Mouse (Mus musculus) heart, postnatal 0 days (tissue): ENCODE results near the gene Grm8. TPM values are rescaled to one million over a fixed set of nuclear protein-coding genes. Genes with fewer than 3 reads are reported as not detected.

ENCODE experiments used
- ATAC-seq: fragments of 200-750 bp; cut with Nextera tagmentation; 2 replicates; pipeline ENCODE4 v1.8.0; 2017; ENCODE audit warnings: low read depth, moderate number of reproducible peaks, moderate library complexity; ENCODE audit not compliant: insufficient read depth
- DNase-seq: peaks from one replicate; pipeline ENCODE4 v3.0.0-alpha.2; 2016; ENCODE audit warnings: low spot score
- H3K27ac ChIP-seq: fragments of 300-500 bp; sonication (generic); 2 replicates; pipeline ENCODE4 v1.5.1; 2014; ENCODE audit warnings: low read depth, mild to moderate bottlenecking
- H3K27me3 ChIP-seq: fragments of 300-500 bp; sonication (generic); 2 replicates; pipeline ENCODE4 v1.6.1; 2014; ENCODE audit warnings: low read length, mixed read lengths; ENCODE audit not compliant: control insufficient read depth, insufficient read depth
- H3K36me3 ChIP-seq: fragments of 300-500 bp; sonication (generic); replicated peaks from 2 replicates; pipeline ENCODE4 v1.6.1; 2014; ENCODE audit warnings: low read length, mixed read lengths; ENCODE audit not compliant: control insufficient read depth, insufficient read depth
- H3K4me1 ChIP-seq: fragments of 300-500 bp; sonication (generic); 2 replicates; pipeline ENCODE4 v1.6.1; 2014; ENCODE audit warnings: antibody characterized with exemption; ENCODE audit not compliant: control insufficient read depth, insufficient read depth
- H3K4me2 ChIP-seq: fragments of 300-500 bp; sonication (generic); 2 replicates; pipeline ENCODE4 v1.6.1; 2014; ENCODE audit warnings: low read depth, mild to moderate bottlenecking, low read length, moderate library complexity
- H3K4me3 ChIP-seq: fragments of 300-500 bp; sonication (generic); 2 replicates; pipeline ENCODE4 v1.5.1; 2014; ENCODE audit warnings: low read depth, low read length
- H3K9ac ChIP-seq: fragments of 300-500 bp; sonication (generic); replicated peaks from 2 replicates; pipeline ENCODE4 v1.6.1; 2014; ENCODE audit warnings: low read depth, low read length, mixed read lengths
- H3K9me3 ChIP-seq: fragments of 300-500 bp; sonication (generic); replicated peaks from 2 replicates; pipeline ENCODE4 v1.6.1; 2016; ENCODE audit warnings: low read length; ENCODE audit not compliant: control insufficient read depth
- CTCF ChIP-seq: IDR thresholded peaks from 2 replicates; pipeline ENCODE4 v1.5.1; 2016; ENCODE audit warnings: antibody characterized with exemption, control low read depth, low read depth
- EP300 ChIP-seq: IDR thresholded peaks from 2 replicates; pipeline ENCODE4 v1.6.1; 2016; ENCODE audit warnings: antibody characterized with exemption, low read depth
- WGBS: fragments of 180-500 bp; shearing (Covaris S2); extraction: QIAGEN DNeasy Blood & Tissue Kit; methylation state at CpG from one replicate; pipeline ENCODE4 v1.1.7; 2014; 5-methylcytosine and 5-hydroxymethylcytosine counted together
- polyA plus RNA-seq: library from polyadenylated mRNA; unstranded; fragments of >200 nt; fragmentation: Nextera tagmentation; extraction: Ambion mirVana; gene quantifications from 2 replicates; pipeline ENCODE4 v1.2.1, GENCODE M21; 2015
- total RNA-seq: library from RNA; depleted of rRNA; stranded (reverse); fragments of >200 nt; gene quantifications from 2 replicates; pipeline ENCODE4 v1.2.3, GENCODE M21; 2014; ENCODE audit warnings: low replicate concordance

The Grm8 gene
- total and polyA plus RNA-seq, 2 experiments from 2014 or later, result not detected

DNA sequence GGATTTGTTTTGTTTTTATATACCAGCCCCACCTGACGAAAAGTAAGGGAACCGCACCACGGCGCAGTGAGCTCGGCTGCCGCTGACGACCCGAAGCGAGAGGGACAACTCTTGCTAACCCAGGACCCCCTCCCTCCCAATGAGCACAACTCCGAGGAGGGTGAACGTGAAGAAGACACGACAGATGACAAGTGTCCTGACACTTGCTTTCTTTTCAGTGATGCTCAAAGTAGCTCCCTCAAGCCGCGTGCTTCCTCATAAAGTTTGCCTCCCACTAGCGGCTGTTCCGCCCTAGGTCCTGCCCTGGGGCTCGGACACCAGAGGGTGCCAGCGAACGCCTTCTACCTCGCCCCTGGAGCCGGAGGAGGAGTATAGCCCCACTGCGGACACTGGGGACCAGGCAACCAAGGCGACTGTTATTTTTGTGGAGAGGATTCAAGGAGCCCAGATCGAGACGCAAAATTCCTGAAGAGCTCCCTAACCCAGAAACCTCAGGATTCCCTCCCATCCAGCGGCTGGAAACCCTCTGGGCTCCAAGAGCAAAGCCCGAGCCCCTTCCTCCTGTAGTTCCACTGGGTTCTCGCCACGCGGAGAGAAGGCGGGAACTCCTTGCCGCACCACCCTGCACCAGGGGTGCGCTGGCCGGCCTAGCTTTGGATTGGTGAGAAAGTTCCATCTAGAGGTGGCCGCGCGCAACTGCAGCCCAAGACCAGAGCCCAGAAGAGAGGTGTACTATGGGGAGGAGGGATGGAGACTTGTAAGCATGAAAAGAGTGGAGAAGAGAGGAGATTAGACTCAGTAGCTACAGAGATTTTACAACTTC is 644 bp upstream of the Grm8 start:
- Histone ChIP-seq H3K4me1 (peaks cover 9% of the 10 kb centered on the region), H3K9ac (no peak overlapping the region), H3K4me3 (peak overlapping the region; percentile 58), H3K9me3 (no peaks in the 10 kb centered on the region), H3K4me2 (peak overlapping the region; percentile 97), H3K36me3 (no peaks in the 10 kb centered on the region), H3K27me3 (peaks cover 55% of the 10 kb centered on the region), H3K27ac (no peak overlapping the region)
- peak; percentile 58 for DNase-seq
- TF ChIP-seq EP300 (no peak), CTCF (peak; percentile 78)
- ATAC-seq, result peak; percentile 84
- WGBS, result under 1% methylated on average over 37 of the region's 37 CpGs

DNA sequence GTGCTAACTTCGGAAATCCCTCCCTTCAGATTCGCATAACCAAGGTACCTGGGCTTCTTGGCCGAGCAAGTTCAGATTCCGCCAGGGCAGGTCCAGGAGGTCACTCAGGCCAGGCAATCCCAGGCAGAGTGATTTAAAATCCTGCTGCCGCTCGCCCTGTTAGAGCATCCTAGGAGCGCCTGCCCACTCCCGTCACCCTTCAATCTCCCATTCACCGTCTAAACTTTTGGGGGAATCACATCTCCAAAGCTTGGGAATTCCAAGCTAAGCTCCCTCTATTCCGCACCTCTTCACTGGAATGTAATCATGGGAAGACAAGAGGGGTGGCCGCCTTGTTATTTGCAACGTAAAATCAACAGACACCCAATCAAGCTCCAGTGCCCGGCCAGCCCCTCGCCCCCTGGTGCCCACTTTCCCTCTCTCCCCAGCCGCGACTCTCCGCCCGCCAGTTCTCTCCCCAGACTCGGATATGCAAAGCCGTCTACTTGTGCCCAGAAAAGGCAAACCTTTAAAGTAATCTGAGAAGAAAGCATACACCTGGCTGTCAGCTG is 652 bp downstream of the Grm8 start:
- Histone ChIP-seq H3K9me3 (no peaks in the 10 kb centered on the region), H3K4me3 (peak overlapping the region; percentile 58), H3K4me2 (peak overlapping the region; percentile 97), H3K27me3 (peaks cover 58% of the 10 kb centered on the region), H3K36me3 (no peaks in the 10 kb centered on the region), H3K4me1 (peaks cover 9% of the 10 kb centered on the region), H3K27ac (no peak overlapping the region), H3K9ac (no peak overlapping the region)
- ATAC-seq (no peak), DNase-seq (no peak)
- TF ChIP-seq EP300, result no peak
- TF ChIP-seq CTCF, result no peak
- WGBS, result 1% methylated on average over 20 of the region's 20 CpGs

DNA sequence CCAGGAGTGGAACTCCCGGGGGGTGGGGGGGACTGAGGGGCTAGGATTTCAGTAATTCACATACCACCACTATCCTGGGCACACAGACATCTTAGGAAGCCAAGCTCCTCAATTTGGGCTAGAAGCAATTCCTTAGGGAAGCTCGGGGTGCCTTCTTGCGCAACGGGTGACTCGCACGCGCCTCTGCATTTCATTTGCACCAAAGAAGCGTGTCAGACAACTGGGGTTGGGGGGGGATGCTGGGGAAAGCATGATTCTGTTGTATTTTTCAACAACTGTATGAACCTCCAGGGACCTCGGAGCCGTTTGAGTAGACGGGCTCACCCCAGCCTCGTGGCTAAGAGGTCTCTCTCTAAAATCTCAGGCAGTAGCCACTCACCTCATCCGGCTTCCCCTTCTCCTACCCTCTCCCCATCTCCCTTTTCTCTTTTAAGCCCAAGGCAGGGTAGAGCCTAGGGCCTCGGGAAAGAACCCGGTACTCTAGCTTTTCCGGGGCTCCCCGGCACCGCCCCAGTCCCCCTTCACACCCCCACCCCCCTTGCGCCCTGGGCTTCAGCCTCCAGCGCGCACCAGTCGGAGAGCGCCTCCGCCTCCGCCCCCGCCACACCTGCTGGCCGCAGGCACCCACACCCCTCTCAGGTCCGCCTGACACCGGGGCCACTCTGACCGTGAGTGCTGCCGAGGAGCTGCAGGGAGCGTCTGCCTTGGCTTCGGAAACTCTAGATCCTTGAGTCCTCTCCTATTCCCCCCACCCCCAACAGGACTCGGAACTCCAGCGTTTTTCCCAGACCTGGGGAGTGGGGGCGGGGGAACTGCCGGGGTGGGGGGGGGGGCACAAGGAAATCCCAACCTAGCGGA is 1.5 kb downstream of the Grm8 start:
- DNase-seq (no peak), ATAC-seq (no peak)
- no peaks in the 10 kb centered on the region for H3K9me3 ChIP-seq
- H3K4me3 ChIP-seq, result peak overlapping the region; percentile 58
- H3K9ac ChIP-seq, result no peak overlapping the region; the same call in 1 of the 2 replicates
- TF ChIP-seq EP300 (no peak), CTCF (no peak)
- peaks cover 9% of the 10 kb centered on the region for H3K4me1 ChIP-seq
- H3K4me2 ChIP-seq, result peak overlapping the region; percentile 97
- 2% methylated on average over 31 of the region's 38 CpGs for WGBS
- no peaks in the 10 kb centered on the region for H3K36me3 ChIP-seq
- no peak overlapping the region for H3K27ac ChIP-seq
- H3K27me3 ChIP-seq, result peaks cover 58% of the 10 kb centered on the region

DNA sequence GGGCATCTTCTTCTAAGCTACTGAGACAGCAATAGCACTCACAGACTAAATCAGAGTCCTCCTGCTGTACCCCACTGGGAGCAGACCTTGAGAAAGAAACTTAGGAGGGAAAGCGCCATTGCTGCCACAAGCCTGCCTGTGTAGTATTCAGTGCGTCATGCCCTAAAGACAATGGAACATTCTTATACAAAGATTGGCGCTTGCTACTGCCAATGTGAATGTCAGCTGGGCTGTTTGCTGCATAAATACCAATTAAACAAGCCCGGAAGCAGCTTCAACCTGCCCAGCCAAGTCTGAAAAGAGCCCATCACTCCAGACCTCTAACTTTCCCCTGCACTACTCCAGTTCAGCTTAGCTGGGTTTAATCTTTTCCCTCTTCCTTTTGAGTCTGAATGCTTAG is 2.9 kb downstream of the Grm8 start:
- WGBS, result 31% methylated on average over 4 of the region's 4 CpGs
- H3K27me3 ChIP-seq, result peaks cover 55% of the 10 kb centered on the region
- ATAC-seq, result no peak
- H3K36me3 ChIP-seq, result no peaks in the 10 kb centered on the region
- H3K4me2 ChIP-seq, result no peak overlapping the region
- H3K4me3 ChIP-seq, result no peak overlapping the region
- no peak for DNase-seq
- H3K27ac ChIP-seq, result no peak overlapping the region
- TF ChIP-seq EP300 (no peak), CTCF (no peak)
- H3K9me3 ChIP-seq, result no peaks in the 10 kb centered on the region
- H3K4me1 ChIP-seq, result peaks cover 9% of the 10 kb centered on the region
- H3K9ac ChIP-seq, result no peak overlapping the region

DNA sequence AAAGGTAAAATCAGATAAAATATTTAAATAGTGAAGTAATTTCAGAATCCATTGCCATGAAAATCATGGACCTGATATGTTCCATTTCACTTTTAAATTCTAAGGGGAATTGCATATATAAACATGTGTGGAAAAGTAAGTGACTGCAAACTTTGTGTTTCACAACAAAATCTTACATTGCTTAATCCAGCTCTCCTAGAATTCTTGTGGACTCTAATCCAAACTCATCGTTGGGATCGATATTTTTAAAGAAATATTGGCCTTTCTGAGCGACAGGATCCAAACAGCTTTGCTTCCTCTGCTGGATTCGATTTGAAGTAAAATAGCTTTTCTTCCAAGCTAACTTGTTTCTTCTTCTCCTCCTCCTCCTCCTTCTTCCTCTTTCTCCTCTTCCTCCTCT is 6.1 kb downstream of the Grm8 start:
- ATAC-seq (no peak), DNase-seq (no peak)
- TF ChIP-seq CTCF (no peak), EP300 (no peak)
- Histone ChIP-seq H3K4me3 (no peak overlapping the region), H3K9ac (no peak overlapping the region), H3K36me3 (no peaks in the 10 kb centered on the region), H3K4me1 (no peaks in the 10 kb centered on the region; the same call in 1 of the 2 replicates), H3K27ac (no peak overlapping the region), H3K9me3 (no peaks in the 10 kb centered on the region), H3K4me2 (no peak overlapping the region), H3K27me3 (peaks cover 35% of the 10 kb centered on the region)
- WGBS, result 87% methylated on average over 4 of the region's 4 CpGs
